Mouse (Mus musculus) cerebellum, adult 2 months (tissue): ENCODE data around the gene Fer.

Experiments
- CTCF ChIP-seq: fragments of 200-500 bp; IDR thresholded peaks from 2 replicates; pipeline ENCODE4 v1.5.1; 2011; ENCODE audit warnings: low read depth, mild to moderate bottlenecking, control low read depth, low read length, moderate library complexity, borderline replicate concordance; ENCODE audit not compliant: insufficient read depth
- POLR2A ChIP-seq: fragments of 200-500 bp; IDR thresholded peaks from 2 replicates; pipeline ENCODE4 v1.6.1; 2011; ENCODE audit warnings: low read length, control low read depth, borderline replicate concordance; ENCODE audit not compliant: insufficient read depth

GRCm38 (mm10) chr17:63895829-63896228 is 33.0 kb downstream of the Fer start:
- TF ChIP-seq CTCF: no peak
- TF ChIP-seq POLR2A: no peak
